Mouse (Mus musculus): ENCODE results near the gene Plcl1.

GRCm38 (mm10) chr1:55686261-55686660 lies 280.5 kb downstream of the Plcl1 start:
- TF ChIP-seq CTCF (IDR thresholded peaks at IDR 0.05; ENCODE audit: control insufficient read depth, insufficient read depth, insufficient read length), result no peak
- no peak for TF ChIP-seq MYOD1 (IDR thresholded peaks at IDR 0.05; ENCODE audit: control insufficient read depth, insufficient read length, low read depth)
- no peak for TF ChIP-seq USF1 (IDR thresholded peaks at IDR 0.05; ENCODE audit: low read depth)
